Mouse (Mus musculus): Measurements from ENCODE around the gene Dock3.

DNA sequence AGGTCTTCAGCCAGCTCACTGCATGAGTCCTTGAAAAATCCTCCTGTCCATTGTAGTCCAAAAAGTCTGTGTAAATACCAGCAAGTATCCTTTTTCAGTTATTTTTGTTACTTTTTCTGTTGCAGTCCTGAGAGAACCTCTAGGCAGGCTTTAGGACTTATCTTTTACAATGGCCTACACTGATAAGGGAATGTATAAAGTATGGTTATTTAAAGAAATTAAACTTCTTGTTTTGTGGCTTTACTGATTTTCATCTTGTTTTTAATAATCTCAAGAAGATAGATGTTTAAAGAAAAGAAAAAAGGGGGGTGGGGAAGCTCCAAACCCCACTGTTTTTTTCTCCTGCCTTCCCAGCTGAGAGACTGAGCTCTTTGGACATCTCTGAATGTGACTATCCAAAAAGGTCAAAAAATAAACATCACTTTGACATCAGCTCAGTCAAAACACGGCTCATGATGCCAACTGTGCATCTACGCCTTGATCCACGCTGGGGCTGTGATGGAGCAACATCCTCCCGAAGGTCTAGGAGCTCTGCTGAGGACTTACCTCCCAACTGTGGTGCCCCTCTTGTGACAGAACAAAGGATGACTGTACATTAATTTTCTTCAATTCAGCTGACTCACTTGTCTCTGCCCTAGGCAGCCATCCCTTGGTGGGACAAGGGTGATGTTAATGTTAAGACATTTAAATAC is 328.5 kb downstream of the Dock3 start:
- TF ChIP-seq CTCF (IDR thresholded peaks at IDR 0.05; ENCODE audit: low read depth, low read length) (no peak), POLR2A (IDR thresholded peaks at IDR 0.05; ENCODE audit: borderline replicate concordance, low read depth, low read length) (no peak)
